Mouse (Mus musculus): Measurements from ENCODE around the gene Slc11a2.
"Not testable (repeated sequence)": the region's sequence is repeated elsewhere in the genome, so short reads cannot be mapped to it uniquely, and the experiment has no call there.

The Slc11a2 gene

DNA sequence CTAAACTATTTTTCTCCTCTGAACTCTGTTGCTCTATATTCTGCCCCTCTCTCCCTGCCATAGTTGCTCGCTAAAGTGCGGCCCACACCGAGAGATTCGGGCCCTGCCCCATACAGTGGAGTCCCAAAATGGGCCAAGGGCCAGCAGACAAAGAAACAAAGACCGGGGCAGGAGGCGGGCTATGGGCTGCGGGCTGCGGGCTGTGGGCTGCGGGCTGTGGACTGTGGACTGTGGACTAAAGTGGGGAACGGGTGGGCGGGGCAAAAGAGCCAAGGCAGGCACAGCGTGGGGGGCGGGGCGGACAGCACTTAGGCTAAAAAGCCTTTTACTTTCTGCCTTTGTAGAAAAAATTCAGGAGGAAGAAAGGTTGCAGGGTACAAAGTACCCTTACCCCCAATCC is 78.1 kb downstream of the Slc11a2 start:
- DNase-seq = peak; percentile 84

DNA sequence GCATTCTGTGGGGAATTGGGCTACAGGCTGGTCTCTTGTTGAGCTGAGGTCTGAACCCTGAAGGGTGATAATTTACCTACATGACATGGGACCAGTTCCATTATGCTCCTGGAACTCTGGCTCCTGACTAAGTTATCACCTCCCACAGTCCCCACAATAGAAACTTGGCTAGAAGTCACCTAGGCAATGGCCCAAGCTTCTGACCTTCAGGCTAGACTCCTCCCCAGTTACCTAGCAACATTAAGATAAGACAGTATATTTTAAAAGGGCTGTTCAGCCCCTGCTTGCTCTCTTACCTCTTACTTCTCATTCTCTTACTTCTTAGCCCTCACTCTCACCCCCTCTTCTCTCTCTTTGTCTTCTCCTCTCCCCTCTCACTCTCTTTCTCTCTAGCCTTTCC is 79.4 kb downstream of the Slc11a2 start:
- DNase-seq = peak; percentile 35

DNA sequence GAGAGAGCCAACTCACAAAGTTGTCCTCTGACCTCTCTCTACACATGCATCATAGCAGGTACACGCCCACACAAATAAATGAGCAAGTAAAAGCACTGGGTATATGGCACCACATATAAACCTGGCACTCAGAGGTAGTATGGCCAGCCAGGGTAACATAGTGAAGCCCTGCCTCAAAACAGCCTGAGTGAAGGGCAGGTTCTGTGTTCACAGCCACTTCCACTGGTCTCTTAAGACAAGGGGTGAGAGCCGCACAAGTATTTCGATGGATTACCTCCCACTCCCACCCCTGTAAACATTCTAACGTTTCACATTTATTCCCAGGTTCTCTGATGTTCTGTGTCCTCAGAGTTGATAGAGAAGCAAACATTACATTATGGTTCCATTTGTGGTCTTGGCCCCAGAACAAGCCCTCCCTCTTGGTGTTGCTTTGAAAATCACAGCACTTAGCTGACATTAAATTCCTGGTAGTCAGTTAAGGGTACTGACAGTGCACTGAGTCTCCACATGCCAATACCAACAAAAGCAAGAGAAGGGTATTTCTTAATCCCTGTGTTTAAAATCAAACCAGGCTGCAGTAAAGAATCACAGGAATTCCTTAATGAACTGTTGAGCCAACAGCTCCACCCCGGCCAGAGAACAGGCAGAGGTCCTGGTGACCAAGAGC is 83.4 kb downstream of the Slc11a2 start:
- not testable (repeated sequence) for DNase-seq

Data from kidney, postnatal 14 days (tissue).